Mouse (Mus musculus) mature B cell (primary cell): ENCODE data around the gene Tdgf1.

Experiments used
- in situ Hi-C: fragments of 300-500 bp; cut with MboI; formaldehyde crosslinking; loops from 2 replicates; pipeline ENCODE4 v1.14.3; 2019

The Tdgf1 gene

DNA sequence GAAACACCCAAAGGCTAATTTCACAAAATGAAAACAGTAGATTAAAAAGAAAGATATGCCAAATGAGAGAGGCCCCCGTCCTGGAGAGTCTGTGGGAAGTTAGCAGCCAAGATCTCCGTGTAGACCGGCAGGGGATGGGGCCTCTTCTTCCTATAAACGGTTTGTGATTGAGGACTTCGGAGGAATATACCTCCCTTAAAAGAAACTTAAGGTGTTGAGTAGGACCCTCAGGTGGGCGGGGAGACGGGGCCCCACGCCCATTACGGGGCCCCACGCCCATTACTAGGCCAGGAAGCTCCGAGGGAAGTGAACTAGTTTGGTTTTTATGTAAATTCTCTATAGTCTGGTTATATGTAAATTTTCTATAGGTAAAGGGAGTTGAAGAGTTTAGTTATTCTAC is at the start of gene Tdgf1:
Gene Tdgf1, minus strand, starts transcription at position 233 of the 400 bp plus-strand sequence.
- in situ Hi-C loops: no loop called here

DNA sequence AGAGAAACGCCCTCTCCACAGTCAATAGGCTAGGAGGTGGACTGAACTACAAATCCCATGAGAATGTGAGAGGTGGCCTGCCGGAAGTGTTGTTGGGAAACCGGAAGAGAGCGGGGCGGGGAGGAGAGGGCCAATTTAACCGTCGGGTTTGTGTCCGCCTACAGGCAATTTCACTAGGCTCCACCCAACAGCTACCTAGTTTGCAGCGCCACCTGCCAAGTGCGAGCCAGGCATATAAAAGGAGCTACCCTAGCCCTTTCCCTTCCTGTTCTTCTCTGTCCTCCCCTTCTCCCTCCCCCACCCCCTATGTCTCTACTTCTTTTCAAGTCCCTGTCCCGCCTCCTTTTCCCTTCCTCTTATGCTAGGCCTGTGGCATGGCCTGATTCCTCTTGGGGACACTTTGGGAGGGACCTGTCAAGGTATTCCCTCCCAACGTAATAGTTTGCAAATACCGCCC is 48.8 kb upstream of the Tdgf1 start:
- in situ Hi-C loops: no loop called here

DNA sequence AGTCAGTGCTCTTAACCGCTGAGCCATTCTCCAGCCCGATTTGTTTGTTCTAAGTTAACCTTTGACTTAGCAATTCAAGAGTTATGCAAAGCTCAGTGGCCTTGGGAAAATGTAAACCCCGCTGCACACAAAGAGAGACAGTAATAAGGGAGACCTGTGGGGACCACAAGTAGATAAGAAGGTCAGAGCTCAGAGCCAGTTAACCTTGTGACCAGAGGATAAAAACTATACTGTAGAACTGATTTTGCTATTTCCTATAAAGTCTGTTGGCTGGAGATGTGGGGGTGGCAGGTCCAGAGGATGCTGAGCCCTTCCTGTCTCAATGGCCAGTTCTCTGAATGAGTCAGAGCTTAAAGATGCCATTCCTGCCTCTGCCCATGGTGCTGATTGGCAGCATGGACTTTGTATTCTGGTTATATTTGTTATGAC is 47.3 kb upstream of the Tdgf1 start:
- in situ Hi-C loops: no loop called here

DNA sequence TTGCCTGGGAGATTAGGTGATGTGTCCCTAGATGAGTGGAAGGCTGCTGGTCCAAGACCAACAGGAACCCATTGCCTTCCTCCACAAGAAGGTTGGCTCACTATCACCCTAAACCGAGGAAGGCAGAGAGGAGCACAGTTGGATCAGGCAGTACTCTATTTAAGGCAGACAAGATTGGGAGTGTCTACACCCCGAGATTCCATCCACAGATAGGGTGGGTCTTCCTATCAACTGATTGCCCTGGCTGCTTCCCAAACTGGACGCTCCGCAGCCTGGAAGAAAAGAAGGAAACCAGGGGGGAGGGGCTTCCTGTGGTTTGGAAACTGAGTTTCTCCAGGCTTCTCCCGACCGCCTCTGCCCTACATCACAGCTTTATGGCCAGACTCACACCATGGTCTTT is 44.2 kb upstream of the Tdgf1 start, which contains the start of gene Rtp3:
Gene Rtp3, minus strand, starts transcription at position 380 of the 400 bp plus-strand sequence.
- in situ Hi-C loops: no loop called here

DNA sequence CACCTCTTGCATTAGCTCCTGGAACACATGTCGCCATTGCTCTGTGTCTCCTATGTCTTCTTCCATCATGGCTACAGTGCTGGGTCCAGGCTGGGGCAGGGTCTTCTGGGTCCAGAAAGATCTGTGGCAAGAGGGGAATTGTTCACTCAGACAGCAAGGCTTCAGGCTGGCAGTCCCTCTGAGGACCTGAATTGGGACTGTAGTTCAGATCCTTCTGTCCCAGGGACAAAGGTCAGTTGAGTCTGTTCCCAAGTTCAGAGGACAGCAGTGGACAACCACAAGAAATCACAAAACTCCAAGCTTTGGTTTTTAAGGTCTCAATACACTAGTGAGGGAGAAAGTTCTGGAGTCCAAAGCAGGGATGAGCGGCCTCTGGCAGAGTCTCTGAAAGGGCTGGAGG is 43.6 kb upstream of the Tdgf1 start:
- in situ Hi-C loops: no loop called here

DNA sequence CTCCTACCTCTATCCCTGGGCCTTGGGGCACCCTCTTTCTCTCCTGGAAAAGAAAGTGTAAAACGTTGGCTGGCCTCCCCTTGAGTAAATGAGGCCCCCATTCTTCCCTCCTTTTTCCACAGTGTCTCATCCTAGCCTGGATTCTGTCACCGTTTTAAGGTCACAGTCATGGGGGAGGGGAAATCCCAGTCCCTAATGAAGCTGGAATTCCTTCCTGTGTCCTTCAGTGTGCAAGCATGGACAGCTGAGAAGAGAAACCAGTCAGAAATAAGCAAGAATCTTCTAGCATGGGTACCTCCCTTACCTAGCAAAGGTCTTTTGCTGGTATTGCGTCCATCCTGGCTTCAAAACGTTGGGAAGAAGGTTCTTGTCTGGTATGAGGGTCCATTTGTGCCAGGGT is 43.2 kb upstream of the Tdgf1 start:
- in situ Hi-C loops: no loop called here

DNA sequence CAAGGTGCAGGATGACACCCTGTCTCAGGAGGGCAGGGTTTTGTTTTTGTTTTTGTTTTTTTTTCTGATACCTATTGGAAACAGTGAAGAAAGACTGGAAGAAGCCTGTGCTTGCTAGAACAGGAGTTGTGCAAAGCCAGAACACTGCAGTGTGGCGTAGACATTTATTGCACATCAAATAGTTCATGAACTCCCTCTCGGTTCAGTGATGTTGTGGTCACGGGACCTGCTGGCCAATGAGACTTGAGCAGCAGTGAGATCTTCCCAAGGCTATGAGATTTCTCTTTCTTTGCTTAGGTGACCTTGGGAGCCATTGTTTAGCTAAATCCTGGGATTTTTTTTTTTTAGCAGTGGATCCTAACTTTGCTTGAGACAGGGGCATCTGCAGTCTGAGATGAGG is 42.1 kb upstream of the Tdgf1 start:
- in situ Hi-C loops: no loop called here

DNA sequence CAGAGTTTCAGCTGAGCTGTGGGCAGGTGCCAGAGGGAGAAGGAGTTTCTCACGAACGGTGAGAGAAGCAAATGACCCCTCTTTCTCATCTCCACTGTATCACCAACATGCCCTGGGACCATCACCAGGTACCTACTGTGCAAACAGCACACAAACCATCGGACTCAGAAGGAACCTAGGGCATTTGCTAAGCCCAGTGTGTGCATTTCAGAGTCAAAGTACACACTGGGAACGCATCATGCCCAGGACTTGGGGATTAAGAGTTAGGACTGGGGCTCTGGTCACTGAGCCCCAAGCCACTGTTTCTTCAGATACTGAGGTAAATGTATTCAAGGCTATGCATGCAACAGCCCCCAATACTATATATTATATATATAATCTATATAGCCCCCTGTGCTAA is 41.4 kb upstream of the Tdgf1 start:
- in situ Hi-C loops: no loop called here

DNA sequence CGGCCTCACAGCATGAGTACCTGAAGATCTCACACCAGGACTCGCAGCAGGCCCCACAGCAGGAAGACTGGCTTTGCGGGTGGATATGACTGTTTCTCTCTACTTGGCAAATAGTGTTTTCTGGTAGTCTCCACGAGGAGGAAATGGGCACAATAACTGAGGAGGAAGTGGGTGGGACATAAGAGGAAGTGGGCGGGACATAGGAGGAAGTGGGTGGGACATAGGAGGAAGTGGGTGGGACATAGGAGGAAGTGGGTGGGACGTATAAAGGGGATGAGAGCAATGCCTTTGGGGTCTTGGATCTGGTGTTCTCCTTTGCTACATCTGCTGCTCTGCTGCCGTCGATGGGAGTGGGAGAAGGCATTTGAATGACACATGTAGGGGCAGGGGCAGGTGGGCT is 40.0 kb upstream of the Tdgf1 start:
- in situ Hi-C loops: no loop called here

DNA sequence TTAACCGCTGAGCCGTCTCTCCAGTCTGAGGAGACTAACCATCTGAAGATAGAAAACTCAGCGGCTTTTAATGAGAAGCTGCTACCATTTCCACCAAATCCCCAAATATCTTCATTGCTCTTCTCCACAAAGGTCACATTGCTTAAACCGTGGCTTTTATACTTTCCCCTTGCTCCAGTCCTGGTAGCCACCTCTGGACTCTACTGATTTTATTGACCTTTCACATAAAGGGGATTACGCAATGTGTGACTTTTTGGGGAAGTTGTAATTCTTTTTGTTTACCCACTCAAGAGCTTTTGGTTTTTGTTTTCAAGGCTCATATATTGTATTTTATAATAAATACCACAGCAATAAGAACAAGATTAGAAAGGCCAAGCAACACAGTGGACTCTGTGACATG is 39.6 kb upstream of the Tdgf1 start:
- in situ Hi-C loops: no loop called here

DNA sequence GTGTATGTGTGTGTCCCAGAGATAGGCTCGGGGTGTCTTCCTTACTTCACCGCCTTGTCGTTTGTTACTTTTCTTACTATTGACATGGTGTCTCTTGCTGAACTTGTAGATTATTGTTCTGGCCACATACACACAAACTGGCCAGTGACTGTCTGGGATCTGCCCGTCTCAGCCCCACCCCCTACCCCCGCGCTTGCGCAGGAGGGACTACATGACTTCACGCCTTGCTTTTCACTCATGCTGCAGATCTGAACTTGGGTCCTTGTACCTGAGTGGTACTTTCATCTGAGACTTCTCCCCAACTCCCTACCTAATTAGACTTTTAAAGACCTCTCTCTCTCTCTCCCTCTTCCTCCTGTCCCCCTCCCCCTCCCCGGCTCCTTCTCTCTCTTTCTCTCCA is 38.1 kb upstream of the Tdgf1 start:
- in situ Hi-C loops: no loop called here

DNA sequence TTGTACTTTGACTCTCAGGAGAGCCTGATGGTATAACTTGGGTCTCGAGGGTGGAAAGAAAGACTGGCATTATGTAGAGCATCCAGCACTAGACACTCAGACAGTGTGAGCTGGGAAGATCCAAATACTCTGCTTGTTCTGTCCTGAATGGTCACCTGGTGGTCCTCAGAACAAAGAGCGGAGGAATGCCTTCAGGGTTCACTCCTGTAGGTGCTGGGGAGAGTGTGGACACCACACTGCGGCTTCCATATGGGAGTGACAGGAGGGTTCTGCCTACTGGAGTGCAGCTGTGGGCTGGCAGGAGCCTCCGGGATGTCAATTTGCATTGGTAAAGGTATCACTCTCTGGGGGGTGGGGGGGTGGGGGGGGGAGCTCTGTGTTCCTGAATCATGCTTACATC is 36.4 kb upstream of the Tdgf1 start:
- in situ Hi-C loops: no loop called here

DNA sequence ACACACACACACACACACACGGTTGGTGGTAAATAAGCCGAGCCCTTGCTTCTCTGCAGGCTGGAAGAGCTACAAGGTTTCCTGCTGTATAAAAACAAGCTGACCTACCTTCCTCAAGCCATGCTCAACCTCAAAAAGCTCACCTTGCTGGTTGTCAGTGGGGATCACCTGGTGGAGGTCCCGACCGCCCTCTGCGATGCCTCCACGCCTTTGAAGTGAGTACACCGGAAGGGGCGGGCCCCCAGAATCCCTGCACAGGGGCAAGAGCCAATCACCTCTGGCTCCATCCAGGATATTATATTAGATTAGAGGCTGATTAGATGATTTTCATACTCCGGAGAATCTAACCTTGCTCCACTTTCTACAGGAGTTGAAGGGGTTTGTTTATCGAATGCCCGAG is 33.5 kb upstream of the Tdgf1 start:
- in situ Hi-C loops: no loop called here

DNA sequence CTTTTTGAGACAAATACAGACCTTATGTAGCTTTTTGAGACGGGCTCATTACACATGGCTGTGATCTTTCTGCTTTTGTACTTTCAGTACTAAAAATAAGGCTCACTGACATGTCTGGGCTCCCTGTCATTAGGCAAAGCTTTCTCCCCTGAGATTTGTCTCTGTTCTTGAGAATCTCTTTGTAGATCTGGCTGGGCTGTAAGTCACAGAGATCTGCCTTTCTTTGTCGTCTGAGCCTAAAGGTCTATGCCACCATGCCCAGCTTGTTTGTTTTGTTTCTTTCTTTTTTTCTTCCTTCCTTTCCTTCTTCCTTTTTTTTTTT is 19.9 kb upstream of the Tdgf1 start:
- in situ Hi-C loops: no loop called here

DNA sequence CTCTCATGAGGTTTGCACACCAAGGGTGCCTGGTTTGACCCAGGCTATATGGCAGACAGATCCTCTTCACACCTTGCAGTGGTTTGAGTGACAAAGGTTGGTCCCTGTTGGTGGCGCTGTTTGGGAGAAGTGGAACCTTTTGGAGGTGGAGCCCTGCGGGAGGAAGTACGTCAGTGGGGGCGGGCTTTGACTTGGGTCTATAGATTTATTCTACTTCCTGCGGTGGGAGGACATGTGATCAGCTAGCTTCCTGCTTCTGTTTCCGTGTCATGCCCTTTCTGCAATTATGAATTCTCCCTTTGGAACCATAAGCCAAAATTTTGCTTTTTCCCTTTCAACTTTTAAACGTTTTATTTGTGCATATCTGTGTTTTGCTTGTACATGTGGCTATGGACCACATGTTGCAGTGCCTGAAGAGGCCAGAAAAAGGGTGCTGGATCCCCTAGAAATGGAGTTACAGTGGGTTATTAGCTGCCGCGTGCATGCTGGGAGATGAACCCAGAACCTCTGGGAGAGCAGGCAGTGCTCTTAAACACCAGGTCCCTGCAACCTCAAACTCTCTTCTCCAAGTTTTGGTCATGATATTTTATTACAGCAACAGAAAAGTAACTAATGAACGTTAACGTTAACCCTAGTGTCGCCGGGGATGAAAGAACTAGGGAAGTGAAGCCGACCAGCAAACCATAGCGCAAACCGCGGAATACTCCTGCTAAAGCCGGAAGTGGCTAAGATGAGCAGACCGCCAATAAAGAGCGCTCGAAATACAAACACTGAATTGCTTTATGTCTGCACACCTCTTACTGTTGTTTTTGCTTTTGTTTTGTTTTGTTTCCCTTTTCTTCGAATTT is 19.3 kb upstream of the Tdgf1 start:
- in situ Hi-C loops: no loop called here

DNA sequence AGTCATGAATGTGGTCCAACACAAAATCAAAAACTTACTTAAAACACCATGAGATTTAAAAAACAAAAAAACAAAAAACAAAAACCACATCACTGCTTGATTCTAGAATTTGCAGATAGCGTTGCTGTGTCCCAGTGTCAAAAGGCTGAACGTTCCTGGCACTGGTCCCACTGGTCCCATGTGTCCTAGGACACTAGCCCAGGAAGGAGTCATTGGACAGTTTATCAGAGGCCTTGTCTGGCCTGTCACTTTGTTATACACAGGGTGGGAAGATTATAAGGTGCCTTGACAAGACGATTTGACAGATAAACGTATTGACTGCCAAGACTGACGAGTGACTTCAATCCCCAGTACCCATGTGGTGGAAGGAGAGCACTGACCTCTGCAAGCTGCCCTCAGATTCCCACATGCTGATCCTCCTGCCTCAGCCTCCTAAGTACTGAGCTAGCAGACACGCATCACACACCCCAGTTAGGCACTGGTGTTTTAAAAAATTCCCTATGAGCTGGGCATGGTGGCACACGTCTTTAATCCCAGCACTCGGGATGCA is 17.7 kb upstream of the Tdgf1 start:
- in situ Hi-C loops: no loop called here

DNA sequence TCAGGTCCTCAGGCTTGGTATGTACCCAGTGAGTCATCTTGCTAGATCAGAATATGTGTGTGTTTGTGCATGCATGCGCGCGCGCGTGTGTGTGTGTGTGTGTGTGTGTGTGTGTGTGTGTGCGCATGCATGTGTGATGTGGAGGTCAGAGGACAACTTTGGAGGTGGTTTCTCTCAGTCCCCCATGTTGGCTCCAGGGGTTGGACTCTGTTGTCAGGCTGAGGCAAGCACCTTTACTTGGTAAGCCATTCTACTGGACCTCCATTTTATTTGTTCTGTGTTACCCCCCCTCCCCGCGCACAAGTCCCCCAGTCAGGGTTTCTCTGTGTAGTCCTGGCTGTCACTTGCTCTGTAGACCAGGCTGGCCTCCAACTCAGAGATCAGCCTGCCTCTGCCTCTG is 15.4 kb upstream of the Tdgf1 start:
- in situ Hi-C loops: no loop called here

DNA sequence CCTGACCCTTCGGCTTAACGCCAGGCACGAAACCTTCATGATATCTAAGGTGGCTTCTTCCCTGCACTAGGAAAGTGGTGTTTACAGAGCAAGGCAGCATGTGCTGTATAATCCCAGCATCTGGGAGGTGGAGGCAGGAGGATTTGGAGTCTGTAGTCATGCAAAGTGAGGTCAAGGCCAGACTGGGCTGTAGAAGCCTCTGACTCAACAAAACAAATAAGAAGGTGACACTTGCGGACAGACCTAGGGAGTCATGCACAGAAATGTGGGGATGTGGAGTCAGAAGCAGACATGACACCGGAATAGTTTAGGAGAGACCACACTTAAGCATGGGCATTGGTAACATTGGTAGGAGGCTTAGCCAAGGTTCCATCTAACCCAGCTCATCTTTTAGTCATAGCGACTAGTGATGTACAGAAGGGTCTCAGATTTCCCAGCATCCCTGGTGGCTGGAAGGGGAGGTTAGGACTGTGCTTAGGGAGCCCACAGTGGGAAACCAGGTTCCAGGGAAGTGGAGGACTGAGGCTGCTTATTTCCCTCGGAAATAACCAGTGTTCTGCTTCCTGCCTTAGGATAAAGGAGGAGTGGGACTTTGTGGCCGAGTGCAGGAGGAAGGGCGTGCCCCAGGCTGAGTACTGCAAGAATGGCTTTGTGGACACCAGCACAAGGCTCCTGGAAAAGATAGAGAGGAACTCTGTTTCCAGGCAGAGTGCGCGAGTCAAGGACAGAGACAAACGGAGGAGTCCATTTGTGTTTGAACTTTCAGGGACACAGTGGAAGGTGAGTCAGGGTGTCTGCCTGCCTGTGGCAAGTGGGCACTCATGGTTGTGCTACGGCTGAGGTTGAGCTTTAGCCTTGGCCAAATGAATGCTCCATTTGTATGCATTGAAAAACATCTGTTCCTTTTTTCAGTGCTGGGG is 14.5 kb upstream of the Tdgf1 start:
- in situ Hi-C loops: no loop called here

DNA sequence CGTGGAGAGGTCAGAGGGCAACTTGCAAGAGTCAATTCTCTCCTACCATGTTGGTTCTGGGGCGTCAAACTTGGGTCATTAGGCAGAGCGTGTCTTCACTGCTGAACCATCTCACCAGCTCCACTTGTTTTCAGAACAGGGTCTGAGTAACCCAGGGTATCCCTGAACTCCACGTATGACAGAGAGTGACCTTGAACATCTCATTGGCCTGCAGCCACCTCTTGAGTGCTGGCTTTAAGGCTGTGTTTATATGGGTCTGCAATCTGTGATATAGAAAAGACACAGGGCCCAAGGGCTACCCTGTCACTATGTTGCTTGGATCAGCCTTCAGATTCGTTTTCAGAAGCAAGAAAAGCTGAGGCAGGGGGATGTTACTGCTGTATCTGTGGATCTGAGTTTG is 13.7 kb upstream of the Tdgf1 start:
- in situ Hi-C loops: no loop called here

DNA sequence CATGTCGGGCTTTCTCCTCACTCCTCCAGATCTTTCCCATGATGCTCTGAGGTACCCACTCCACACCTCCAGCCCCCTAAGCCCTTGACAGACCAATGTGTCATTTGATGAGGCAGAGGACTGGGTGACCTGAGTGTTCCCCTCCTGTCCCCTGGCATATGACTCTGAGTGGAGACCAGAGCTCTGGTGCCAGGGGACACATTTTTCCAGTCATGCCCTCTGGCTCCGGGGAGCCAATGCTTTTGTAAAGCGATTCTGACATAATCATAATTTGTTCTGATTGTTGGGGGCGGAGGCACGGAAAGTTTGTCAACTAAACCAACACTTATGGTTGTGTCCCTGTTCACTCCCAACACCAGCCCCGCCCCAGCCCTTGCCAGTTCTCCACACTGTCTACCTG is 10.0 kb upstream of the Tdgf1 start:
- in situ Hi-C loops: no loop called here

DNA sequence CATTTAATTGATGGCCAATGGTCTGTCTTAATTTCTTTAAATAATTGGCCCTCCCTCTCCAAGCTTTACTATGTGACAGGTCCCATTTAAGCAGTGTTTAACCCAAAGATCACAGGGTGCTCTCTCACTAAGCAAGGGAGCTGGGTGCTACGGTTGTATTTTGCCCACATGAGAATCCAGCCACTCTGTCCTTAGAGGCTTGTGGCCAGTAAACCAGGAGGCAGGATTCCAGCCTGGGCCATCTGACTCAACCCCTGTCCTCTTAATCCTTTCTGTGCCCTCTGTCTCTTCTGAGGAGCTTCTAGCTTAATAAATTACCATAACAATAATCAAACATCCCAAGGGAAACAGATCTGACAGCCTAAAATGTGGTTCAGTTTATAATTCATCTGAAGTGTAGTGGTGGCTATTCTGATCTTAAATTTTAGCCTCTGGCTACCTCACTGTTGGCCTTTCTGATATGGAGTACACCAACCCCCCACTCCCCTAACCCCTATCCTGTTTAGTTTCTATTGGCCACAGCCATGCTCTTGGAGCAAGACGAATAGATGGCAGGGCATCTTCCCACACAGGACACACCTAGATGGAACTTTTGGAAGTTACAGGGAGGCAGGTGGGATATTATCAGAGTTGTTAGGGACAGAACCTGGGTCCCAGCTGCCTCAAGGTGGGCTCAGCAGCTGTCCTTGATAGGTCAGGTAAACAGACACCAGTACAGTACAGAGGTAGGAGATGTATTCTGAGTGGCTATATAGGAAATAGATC is 8.9 kb upstream of the Tdgf1 start:
- in situ Hi-C loops: no loop called here
